Mouse (Mus musculus) neural tube, embryonic 14.5 days (tissue): ENCODE measurements at regions not wholly inside any gene's neighbourhood (a gene's known extent, or its start where the extent isn't known, plus 50 kb on each side); places are given as distances from the start of the nearest gene placed in this dataset.

Experiments used
- ATAC-seq: fragments of 200-750 bp; cut with Nextera tagmentation; 2 replicates; pipeline ENCODE4 v1.8.0; 2017; ENCODE audit warnings: low read depth, mild to moderate bottlenecking, moderate TSS enrichment, moderate library complexity
- H3K27ac ChIP-seq: fragments of 300-500 bp; sonication (generic); 2 replicates; pipeline ENCODE4 v1.5.1; 2014; ENCODE audit warnings: low read depth, mild to moderate bottlenecking, control low read depth, low read length, moderate library complexity, mixed read lengths
- H3K27me3 ChIP-seq: fragments of 300-500 bp; sonication (generic); 2 replicates; pipeline ENCODE4 v1.6.1; 2014; ENCODE audit warnings: low read length; ENCODE audit not compliant: control insufficient read depth, insufficient read depth
- H3K36me3 ChIP-seq: fragments of 300-500 bp; sonication (generic); 2 replicates; pipeline ENCODE4 v1.6.1; 2014; ENCODE audit warnings: low read length, mixed read lengths; ENCODE audit not compliant: control insufficient read depth, insufficient read depth
- H3K4me1 ChIP-seq: fragments of 300-500 bp; sonication (generic); 2 replicates; pipeline ENCODE4 v1.6.1; 2014; ENCODE audit warnings: low read length; ENCODE audit not compliant: control insufficient read depth, insufficient read depth
- H3K4me2 ChIP-seq: fragments of 300-500 bp; sonication (generic); 2 replicates; pipeline ENCODE4 v1.6.1; 2014; ENCODE audit warnings: mild to moderate bottlenecking, low read depth, low read length, control low read depth
- H3K4me3 ChIP-seq: fragments of 300-500 bp; sonication (generic); 2 replicates; pipeline ENCODE4 v1.5.1; 2014; ENCODE audit warnings: low read depth, low read length, control low read depth, mixed read lengths
- H3K9ac ChIP-seq: fragments of 300-500 bp; sonication (generic); replicated peaks from 2 replicates; pipeline ENCODE4 v1.6.1; 2014; ENCODE audit warnings: low read depth, mild to moderate bottlenecking, control low read depth, low read length, mixed read lengths
- H3K9me3 ChIP-seq: fragments of 300-500 bp; sonication (generic); 2 replicates; pipeline ENCODE4 v1.6.1; 2016; ENCODE audit warnings: low read length; ENCODE audit not compliant: control insufficient read depth
- WGBS: fragments of 180-500 bp; shearing (Covaris S2); extraction: QIAGEN DNeasy Blood & Tissue Kit; methylation state at CpG from one replicate; pipeline ENCODE4 v1.1.7; 2014; 5-methylcytosine and 5-hydroxymethylcytosine counted together

DNA sequence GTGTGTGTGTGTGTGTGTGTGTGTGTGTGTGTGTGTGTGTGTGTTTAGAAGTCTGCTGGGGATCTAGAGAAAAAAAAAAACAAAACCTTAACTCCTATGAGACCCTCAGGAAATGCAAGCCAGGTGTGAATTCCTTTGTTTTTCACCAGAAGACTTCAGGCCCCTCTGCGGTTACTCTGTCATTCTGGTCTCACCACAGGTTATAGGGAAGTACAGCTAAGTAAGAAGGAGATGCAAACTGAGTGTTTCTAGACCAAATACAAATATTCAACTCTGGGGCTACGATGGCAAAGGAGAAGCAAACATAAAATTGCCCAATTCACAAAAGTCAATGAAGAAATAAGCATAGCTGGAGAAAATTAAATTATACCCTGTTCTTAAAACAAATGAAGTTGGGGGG lies 54.9 kb upstream of the Basp1 start:
- 79% methylated on average over 2 of the region's 2 CpGs for WGBS
- no peak overlapping the region for H3K4me2 ChIP-seq
- H3K36me3 ChIP-seq = no peaks in the 10 kb centered on the region
- no peak overlapping the region for H3K4me3 ChIP-seq
- H3K27me3 ChIP-seq = no peaks in the 10 kb centered on the region
- H3K4me1 ChIP-seq = no peaks in the 10 kb centered on the region
- H3K9me3 ChIP-seq = no peaks in the 10 kb centered on the region
- no peak for ATAC-seq
- no peak overlapping the region for H3K27ac ChIP-seq
- H3K9ac ChIP-seq = no peak overlapping the region

- Histone ChIP-seq H3K4me2 (no peak overlapping the region), H3K4me3 (no peak overlapping the region), H3K27ac (no peak overlapping the region), H3K27me3 (no peaks in the 10 kb centered on the region), H3K9me3 (no peaks in the 10 kb centered on the region), H3K4me1 (no peaks in the 10 kb centered on the region), H3K9ac (no peak overlapping the region), H3K36me3 (no peaks in the 10 kb centered on the region)
- ATAC-seq = no peak
- 78% methylated on average over 16 of the region's 16 CpGs for WGBS
Measured at GRCm38 (mm10) chr15:25469185-25469845, 55.8 kb upstream of the Basp1 start.

GRCm38 (mm10) chr15:25471331-25471730 lies 57.8 kb upstream of the Basp1 start:
- Histone ChIP-seq H3K9me3 (no peaks in the 10 kb centered on the region), H3K4me3 (no peak overlapping the region), H3K36me3 (no peaks in the 10 kb centered on the region), H3K4me2 (no peak overlapping the region), H3K9ac (no peak overlapping the region), H3K27me3 (no peaks in the 10 kb centered on the region), H3K4me1 (no peaks in the 10 kb centered on the region), H3K27ac (no peak overlapping the region)
- WGBS = 82% methylated on average over 5 of the region's 5 CpGs
- no peak for ATAC-seq

- no peak overlapping the region for H3K4me2 ChIP-seq
- H3K27me3 ChIP-seq = no peaks in the 10 kb centered on the region
- no peaks in the 10 kb centered on the region for H3K4me1 ChIP-seq
- no peak overlapping the region for H3K9ac ChIP-seq
- no peaks in the 10 kb centered on the region for H3K36me3 ChIP-seq
- 87% methylated on average over 3 of the region's 3 CpGs for WGBS
- H3K9me3 ChIP-seq = no peaks in the 10 kb centered on the region
- H3K27ac ChIP-seq = no peak overlapping the region
- no peak for ATAC-seq
- H3K4me3 ChIP-seq = no peak overlapping the region
Measured at GRCm38 (mm10) chr15:25473201-25473710, 59.7 kb upstream of the Basp1 start.

DNA sequence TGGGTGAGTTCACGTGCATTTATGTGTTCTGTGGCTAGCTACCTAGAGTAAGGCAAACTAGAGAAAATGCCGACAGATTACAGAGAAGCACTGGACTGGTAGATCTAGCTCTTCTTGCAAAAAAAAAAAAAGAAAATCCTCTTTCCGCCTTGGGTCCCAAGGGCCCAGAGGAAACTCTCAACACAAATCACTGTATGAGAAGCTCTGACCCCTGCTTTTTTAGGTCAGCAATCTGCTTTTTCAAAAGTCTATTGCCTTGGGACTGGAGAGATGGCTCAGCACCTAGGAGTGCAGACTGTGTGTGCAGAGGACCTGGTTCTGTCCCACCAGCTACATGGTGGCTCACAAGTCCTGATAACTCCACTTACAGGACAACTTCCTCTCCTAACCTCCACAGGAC lies 60.5 kb upstream of the Basp1 start:
- no peak overlapping the region for H3K9ac ChIP-seq
- no peak overlapping the region for H3K4me2 ChIP-seq
- H3K36me3 ChIP-seq = no peaks in the 10 kb centered on the region
- no peak overlapping the region for H3K4me3 ChIP-seq
- H3K9me3 ChIP-seq = no peaks in the 10 kb centered on the region
- H3K4me1 ChIP-seq = no peaks in the 10 kb centered on the region
- H3K27me3 ChIP-seq = no peaks in the 10 kb centered on the region
- no peak overlapping the region for H3K27ac ChIP-seq
- ATAC-seq = no peak
- 95% methylated on average over 3 of the region's 3 CpGs for WGBS

DNA sequence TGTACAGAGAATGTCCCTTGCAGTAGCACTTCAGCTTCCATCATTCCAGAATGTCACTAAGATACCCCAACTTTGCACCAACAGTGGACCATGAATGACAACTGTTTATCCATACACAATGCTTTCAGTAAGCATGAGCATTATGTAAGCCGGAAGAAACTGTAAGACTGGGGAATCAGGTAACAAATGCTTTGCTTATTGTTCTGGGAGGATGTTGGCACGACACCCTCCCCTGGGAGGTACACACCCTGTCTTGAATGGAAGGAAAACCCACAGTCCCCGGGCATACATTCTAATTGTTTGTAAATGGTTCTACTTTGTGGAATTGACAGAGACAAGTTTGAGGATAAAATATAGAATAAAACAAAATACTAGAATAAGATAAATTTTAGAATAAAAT lies 69.0 kb upstream of the Basp1 start:
- Histone ChIP-seq H3K9me3 (no peaks in the 10 kb centered on the region), H3K4me2 (no peak overlapping the region), H3K9ac (no peak overlapping the region), H3K4me3 (no peak overlapping the region), H3K27me3 (no peaks in the 10 kb centered on the region), H3K27ac (no peak overlapping the region), H3K36me3 (no peaks in the 10 kb centered on the region), H3K4me1 (no peaks in the 10 kb centered on the region)
- no peak for ATAC-seq
- 72% methylated on average over 3 of the region's 3 CpGs for WGBS

DNA sequence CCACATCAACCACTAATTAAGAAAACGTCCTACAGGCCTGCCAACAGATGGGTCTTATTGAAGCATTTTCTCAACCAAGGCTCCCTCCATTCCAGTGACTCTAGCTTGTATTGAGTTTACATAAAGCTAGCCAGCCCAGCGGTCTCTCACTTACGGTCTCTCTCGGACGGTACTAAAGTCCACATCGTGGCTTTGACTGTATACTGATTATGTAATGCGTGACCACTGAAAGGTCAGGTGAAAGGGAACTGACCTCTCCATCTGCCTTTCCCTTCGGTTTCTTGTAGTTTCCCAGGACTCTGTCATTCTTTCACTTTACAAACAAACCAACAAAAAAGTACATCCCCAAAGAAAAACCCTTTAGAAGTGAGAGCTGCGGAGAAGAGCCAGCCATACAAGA lies 71.8 kb upstream of the Basp1 start:
- no peaks in the 10 kb centered on the region for H3K27me3 ChIP-seq
- H3K36me3 ChIP-seq = no peaks in the 10 kb centered on the region
- H3K9me3 ChIP-seq = no peaks in the 10 kb centered on the region
- no peak overlapping the region for H3K27ac ChIP-seq
- ATAC-seq = no peak
- WGBS = 68% methylated on average over 9 of the region's 9 CpGs
- H3K4me1 ChIP-seq = no peaks in the 10 kb centered on the region
- no peak overlapping the region for H3K4me2 ChIP-seq
- no peak overlapping the region for H3K4me3 ChIP-seq
- H3K9ac ChIP-seq = no peak overlapping the region

GRCm38 (mm10) chr15:25486158-25486557 lies 72.6 kb upstream of the Basp1 start:
- no peak overlapping the region for H3K9ac ChIP-seq
- H3K27ac ChIP-seq = no peak overlapping the region
- no peaks in the 10 kb centered on the region for H3K27me3 ChIP-seq
- WGBS = 86% methylated on average over 7 of the region's 7 CpGs
- H3K4me2 ChIP-seq = no peak overlapping the region
- no peaks in the 10 kb centered on the region for H3K9me3 ChIP-seq
- no peaks in the 10 kb centered on the region for H3K36me3 ChIP-seq
- no peak overlapping the region for H3K4me3 ChIP-seq
- no peak for ATAC-seq
- H3K4me1 ChIP-seq = no peaks in the 10 kb centered on the region

DNA sequence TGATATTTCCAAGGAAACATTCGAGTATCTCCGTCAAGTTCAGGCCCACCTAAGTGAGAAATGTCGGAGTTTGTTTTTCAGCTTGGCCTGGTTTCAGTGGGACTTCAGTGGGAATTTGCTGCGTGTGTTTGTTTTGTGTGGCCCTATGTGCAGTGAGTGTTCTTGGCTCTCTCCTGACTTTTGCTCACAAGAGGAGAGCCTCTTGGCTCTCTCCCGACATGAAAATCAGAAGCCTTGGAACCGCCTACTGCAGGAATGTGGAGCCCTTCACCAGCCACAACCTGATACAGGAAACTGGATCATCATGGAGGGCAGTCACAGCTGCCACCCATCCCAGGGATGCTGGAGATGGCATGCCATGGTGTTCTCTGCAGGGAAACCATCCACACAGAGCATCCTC lies 76.2 kb upstream of the Basp1 start:
- no peak for ATAC-seq
- H3K9ac ChIP-seq = no peak overlapping the region
- H3K4me2 ChIP-seq = no peak overlapping the region
- no peaks in the 10 kb centered on the region for H3K4me1 ChIP-seq
- 82% methylated on average over 6 of the region's 6 CpGs for WGBS
- H3K9me3 ChIP-seq = no peaks in the 10 kb centered on the region
- no peaks in the 10 kb centered on the region for H3K27me3 ChIP-seq
- H3K36me3 ChIP-seq = no peaks in the 10 kb centered on the region
- H3K4me3 ChIP-seq = no peak overlapping the region
- no peak overlapping the region for H3K27ac ChIP-seq
